10 mouse cellular contexts compared by ENCODE assay signal in genomic region chr6:14898096-14898855, GRCm38 (mm10). TPM values are rescaled to one million over a fixed set of nuclear protein-coding genes. Genes with fewer than 3 reads are reported as not detected.
A peak's percentile ranks its signal among the peaks of the same experiment; 100 is the strongest.
DNase-seq lines count a peak whose midpoint lies in the region; ATAC-seq and TF ChIP-seq lines count a peak whose summit lies in the region.
"Had no signal": no experiment of that assay in that cellular context is flagged by ENCODE, and none has a peak within 500 bp of the region (broad histone marks: within the 10 kb centered on the region; RNA-seq: fewer than 3 reads in every experiment).

No protein-coding gene starts in this region.

- peak overlapping the region; percentile 94 for H3K4me2 ChIP-seq in heart, embryonic 13.5 days
- peak overlapping the region; percentile 55 for H3K4me2 ChIP-seq in limb, embryonic 15.5 days
- peak overlapping the region; percentile 98 for H3K4me2 ChIP-seq in neural tube, embryonic 15.5 days

- H3K9me3 ChIP-seq in heart, embryonic 13.5 days = no peaks in the 10 kb centered on the region
- H3K9me3 ChIP-seq in limb, embryonic 15.5 days = no peaks in the 10 kb centered on the region
- no peaks in the 10 kb centered on the region for H3K9me3 ChIP-seq in neural tube, embryonic 15.5 days (replicated peaks)

- TF ChIP-seq CTCF in brain, embryonic 14.5 days (IDR thresholded peaks at IDR 0.05; ENCODE audit: borderline replicate concordance, extremely low read depth, insufficient read depth, insufficient read length) = no peak

- DNase-seq in gastrocnemius, postnatal 10 days = peak; percentile 15
- no peak for DNase-seq in gastrocnemius, postnatal 25 days
- DNase-seq in brain, embryonic 14.5 days (ENCODE audit: low read depth) = peak; percentile 77
- DNase-seq in urinary bladder, postnatal 14 days (ENCODE audit: low spot score) = no peak
- no peak for DNase-seq in left cerebral cortex, postnatal 36 days (ENCODE audit: low spot score in 2 of 2)

- 0 out of 2 replicates have a peak overlapping the region, but pooled peaks have one; percentile 16 for H3K27ac ChIP-seq in heart, embryonic 13.5 days (replicated peaks)
- peak overlapping the region; percentile 93 for H3K27ac ChIP-seq in limb, embryonic 15.5 days
- H3K27ac ChIP-seq in neural tube, embryonic 15.5 days (replicated peaks) = no peak overlapping the region
- H3K27ac ChIP-seq: heart, adult 2 months had no signal

- H3K4me3 ChIP-seq in heart, embryonic 13.5 days = peak overlapping the region; percentile 84
- peak overlapping the region; percentile 30 for H3K4me3 ChIP-seq in limb, embryonic 15.5 days
- H3K4me3 ChIP-seq in neural tube, embryonic 15.5 days (replicated peaks) = peak overlapping the region; percentile 30
- H3K4me3 ChIP-seq: heart, adult 2 months had no signal

- peaks cover 24% of the 10 kb centered on the region for H3K4me1 ChIP-seq in heart, embryonic 13.5 days
- peaks cover 40% of the 10 kb centered on the region for H3K4me1 ChIP-seq in limb, embryonic 15.5 days
- H3K4me1 ChIP-seq in neural tube, embryonic 15.5 days = peaks cover 39% of the 10 kb centered on the region

- H3K36me3 ChIP-seq in heart, embryonic 13.5 days = no peaks in the 10 kb centered on the region
- no peaks in the 10 kb centered on the region for H3K36me3 ChIP-seq in limb, embryonic 15.5 days
- no peaks in the 10 kb centered on the region for H3K36me3 ChIP-seq in neural tube, embryonic 15.5 days

- TF ChIP-seq POLR2A in brain, embryonic 14.5 days (IDR thresholded peaks at IDR 0.05; ENCODE audit: borderline replicate concordance, extremely low read depth, insufficient read depth, insufficient read length, poor library complexity, severe bottlenecking) = no peak

- H3K27me3 ChIP-seq in heart, embryonic 13.5 days (replicated peaks) = no peaks in the 10 kb centered on the region; the same call in 1 of the 2 replicates
- 0 out of 2 replicates have a peak, but pooled peaks cover 6% of the 10 kb centered on the region for H3K27me3 ChIP-seq in limb, embryonic 15.5 days
- peaks cover 9% of the 10 kb centered on the region; the same call in 1 of the 2 replicates for H3K27me3 ChIP-seq in neural tube, embryonic 15.5 days (replicated peaks)

- intact Hi-C loops in left cerebral cortex, postnatal 36 days (cut with DNase I) = loop anchor here (5.0 kb wide), 1 partner anchor 1324 kb away; no protein-coding TSS in a partner anchor

- no peak for ATAC-seq in heart, embryonic 13.5 days (ENCODE audit: extremely low read depth, insufficient number of reproducible peaks, low FRiP score, low TSS enrichment)
- ATAC-seq in limb, embryonic 15.5 days (ENCODE audit: insufficient number of reproducible peaks, low FRiP score, low TSS enrichment, low read depth) = no peak
- ATAC-seq in neural tube, embryonic 15.5 days (ENCODE audit: low FRiP score) = no peak

- H3K9ac ChIP-seq in heart, embryonic 13.5 days = peak overlapping the region; percentile 77
- H3K9ac ChIP-seq in limb, embryonic 15.5 days = peak overlapping the region; percentile 26; the same call in 1 of the 2 replicates
- H3K9ac ChIP-seq in neural tube, embryonic 15.5 days (replicated peaks) = peak overlapping the region; percentile 23; the same call in 1 of the 2 replicates

- WGBS in heart, embryonic 13.5 days = 5% methylated on average over 31 of the region's 31 CpGs
- 7% methylated on average over 31 of the region's 31 CpGs for WGBS in limb, embryonic 15.5 days
- 2% methylated on average over 31 of the region's 31 CpGs for WGBS in neural tube, embryonic 15.5 days

RNA-seq across cellular contexts. Expression of gene Foxp2, which starts 2.9 kb away (rescaled TPM):
- 1 to 10 TPM; 2.8 to 4.9 TPM for total RNA-seq in gastrocnemius, postnatal 10 days (2021)
- 1 to 10 TPM; 1.0 to 1.6 TPM for total RNA-seq in gastrocnemius, postnatal 25 days (2021)
- 41.9 and 69.6 TPM in 2 replicates for polyA plus RNA-seq in brain, embryonic 14.5 days (2012; rRNA removed)
- polyA plus RNA-seq in heart, embryonic 13.5 days (2015; fragmentation: Nextera tagmentation; extraction: Ambion mirVana) = 8.7 and 10.8 TPM in 2 replicates
- 20.6 and 25.8 TPM in 2 replicates for polyA plus RNA-seq in limb, embryonic 15.5 days (2015; fragmentation: Nextera tagmentation; extraction: Ambion mirVana)
- polyA plus RNA-seq in neural tube, embryonic 15.5 days (2015; fragmentation: Nextera tagmentation; extraction: Ambion mirVana) = 14.9 and 17.1 TPM in 2 replicates
- 10 to 100 TPM; 10.3 to 17.7 TPM for total RNA-seq in left cerebral cortex, postnatal 36 days (2021)
- total RNA-seq: MEL had no signal

Comparison
In these comparisons a context has a peak if more than half of its experiments do, and no peak if none do; other contexts are left out.
1. DNase-seq: peak in gastrocnemius, postnatal 10 days (single experiment) and brain, embryonic 14.5 days (single experiment); none in gastrocnemius, postnatal 25 days (single experiment), urinary bladder, postnatal 14 days (single experiment) and left cerebral cortex, postnatal 36 days (0 of 2).
2. H3K4me3 ChIP-seq: peak in every context shown above with its lines; median percentile 84 in heart, embryonic 13.5 days; 30 in limb, embryonic 15.5 days; 30 in neural tube, embryonic 15.5 days.
3. H3K9ac ChIP-seq: peak in every context shown above with its lines; median percentile 77 in heart, embryonic 13.5 days; 26 in limb, embryonic 15.5 days; 23 in neural tube, embryonic 15.5 days.
4. Peak in every context shown above with its lines, with median percentiles within 50 percentile points of each other: H3K4me2 ChIP-seq.